Mouse (Mus musculus) cerebellum, postnatal 4 days (tissue): ENCODE measurements around the gene Hdgfl2.
A peak's percentile ranks its signal among the peaks of the same experiment; 100 is the strongest.

ENCODE experiments used
- DNase-seq, 2 experiments: peaks; one replicate each; pipeline ENCODE4 v3.0.0; 2022; ENCODE audit warnings: low spot score in 2 of 2, mixed read lengths in 1 of 2

The Hdgfl2 gene

GRCm38 (mm10) chr17:56078880-56079795, at the start of gene Hdgfl2:
Gene Hdgfl2, plus strand, starts transcription at chr17:56079634.
- DNase-seq = peak; percentile 96 to 99

GRCm38 (mm10) chr17:56030238-56030870, 49.1 kb upstream of the Hdgfl2 start:
- no peak for DNase-seq

- DNase-seq = no peak
Observed at GRCm38 (mm10) chr17:56030919-56031318, 48.5 kb upstream of the Hdgfl2 start.

GRCm38 (mm10) chr17:56031431-56031830, 48.0 kb upstream of the Hdgfl2 start:
- DNase-seq = no peak

- no peak for DNase-seq
Observed at GRCm38 (mm10) chr17:56032127-56032733, 47.2 kb upstream of the Hdgfl2 start.

- DNase-seq = no peak
Observed at GRCm38 (mm10) chr17:56032831-56033230, 46.6 kb upstream of the Hdgfl2 start.

GRCm38 (mm10) chr17:56034040-56034725, 45.3 kb upstream of the Hdgfl2 start:
- no peak for DNase-seq

- DNase-seq = no peak
Observed at GRCm38 (mm10) chr17:56034726-56035100, 44.7 kb upstream of the Hdgfl2 start.

- no peak for DNase-seq
Observed at GRCm38 (mm10) chr17:56035216-56035615, 44.2 kb upstream of the Hdgfl2 start.

- DNase-seq = peak; percentile 100
Observed at GRCm38 (mm10) chr17:56036176-56036900, 43.1 kb upstream of the Hdgfl2 start, which contains the start of gene Sh3gl1. Gene Sh3gl1, minus strand, starts transcription at chr17:56036635.

GRCm38 (mm10) chr17:56036901-56037287, 42.5 kb upstream of the Hdgfl2 start:
- no peak for DNase-seq

- no peak for DNase-seq
Observed at GRCm38 (mm10) chr17:56038583-56039261, 40.7 kb upstream of the Hdgfl2 start.

GRCm38 (mm10) chr17:56039345-56039744, 40.1 kb upstream of the Hdgfl2 start:
- DNase-seq = no peak

GRCm38 (mm10) chr17:56040030-56040856, 39.2 kb upstream of the Hdgfl2 start, which contains the start of gene Chaf1a:
Gene Chaf1a, plus strand, starts transcription at chr17:56040439.
- DNase-seq = peak; percentile 95 to 97

- DNase-seq = no peak
Observed at GRCm38 (mm10) chr17:56040857-56041163, 38.6 kb upstream of the Hdgfl2 start.

GRCm38 (mm10) chr17:56051369-56051768, 28.1 kb upstream of the Hdgfl2 start:
- no peak for DNase-seq

- DNase-seq = no peak
Observed at GRCm38 (mm10) chr17:56054938-56055337, 24.5 kb upstream of the Hdgfl2 start.

GRCm38 (mm10) chr17:56055945-56056678, 23.3 kb upstream of the Hdgfl2 start:
- no peak for DNase-seq
